Mouse (Mus musculus) right cerebral cortex, postnatal 10 days (tissue): ENCODE results near the gene Rln3.
"Not testable (repeated sequence)": the region's sequence is repeated elsewhere in the genome, so short reads cannot be mapped to it uniquely, and the experiment has no call there.

Experiments
- DNase-seq, 2 experiments: peaks; one replicate each; pipeline ENCODE4 v3.0.0; 2021; ENCODE audit warnings: low spot score in 2 of 2

Gene Rln3

DNA sequence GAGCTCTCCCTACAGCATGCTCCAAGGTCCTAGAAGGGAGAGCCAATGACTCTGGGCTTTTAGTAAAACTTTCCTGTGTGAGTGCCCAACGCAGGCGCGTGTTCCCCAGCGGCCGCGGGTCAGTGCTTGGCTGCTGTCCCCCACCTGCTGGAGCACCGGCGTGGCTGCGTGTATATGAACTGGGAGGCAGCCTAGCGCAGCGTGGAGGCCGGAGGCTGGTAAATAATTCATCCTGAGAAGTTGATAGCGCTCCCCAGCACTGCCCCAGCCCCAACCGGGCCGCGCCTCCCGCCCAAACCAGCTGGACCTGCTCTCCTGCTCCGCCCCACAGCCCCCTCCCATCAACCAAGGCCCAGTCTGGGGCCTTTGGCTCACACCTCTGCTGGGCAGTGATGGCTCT is 23.7 kb downstream of the Rln3 start, which contains the start of gene Palm3:
Gene Palm3 (plus strand): TSS at position 376 of the 400 bp plus-strand sequence.
- DNase-seq, result no peak

GRCm38 (mm10) chr8:84019738-84020137 is 25.1 kb downstream of the Rln3 start:
- DNase-seq, result no peak

GRCm38 (mm10) chr8:84015833-84016232 is 29.0 kb downstream of the Rln3 start:
- DNase-seq, result no peak

DNA sequence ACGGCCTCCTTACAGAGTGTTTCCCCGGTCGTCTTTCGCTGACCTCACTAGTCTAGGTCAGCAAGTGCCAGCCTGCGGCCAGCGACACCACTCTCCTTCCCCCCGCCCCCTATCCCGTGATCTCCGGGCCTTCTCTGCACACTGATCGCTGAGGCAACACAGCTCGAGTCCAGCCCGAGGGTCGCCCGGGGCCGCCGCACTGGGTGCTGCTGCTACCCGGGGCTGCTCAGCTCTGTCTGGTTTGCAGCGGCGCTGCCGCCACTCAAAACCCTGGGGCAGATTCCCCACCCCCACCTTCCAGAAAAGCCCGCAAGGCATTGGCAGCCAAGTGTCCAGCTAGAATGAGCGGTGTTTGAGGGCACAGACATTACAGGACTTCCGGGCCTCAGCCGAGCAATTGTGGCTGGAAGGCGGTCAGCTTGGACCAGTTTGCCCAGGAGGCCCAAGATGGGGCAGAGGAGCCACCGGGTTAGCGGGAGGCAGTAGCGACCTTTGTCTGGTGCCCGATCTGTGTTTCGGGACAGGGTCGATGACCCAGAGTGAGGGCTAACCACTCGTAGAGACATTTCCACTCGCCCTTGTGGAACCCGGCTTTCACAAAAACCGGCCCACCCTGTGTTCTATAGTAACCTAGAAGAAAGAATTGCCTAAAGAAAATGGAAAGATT is 32.2 kb downstream of the Rln3 start:
- no peak for DNase-seq

GRCm38 (mm10) chr8:84011705-84012498 is 32.9 kb downstream of the Rln3 start, which contains the start of gene 2210011C24Rik:
Gene 2210011C24Rik (minus strand): TSS chr8:84012171.
- no peak for DNase-seq

GRCm38 (mm10) chr8:84010625-84011611 is 33.9 kb downstream of the Rln3 start:
- DNase-seq, result peak; percentile 74 to 79

DNA sequence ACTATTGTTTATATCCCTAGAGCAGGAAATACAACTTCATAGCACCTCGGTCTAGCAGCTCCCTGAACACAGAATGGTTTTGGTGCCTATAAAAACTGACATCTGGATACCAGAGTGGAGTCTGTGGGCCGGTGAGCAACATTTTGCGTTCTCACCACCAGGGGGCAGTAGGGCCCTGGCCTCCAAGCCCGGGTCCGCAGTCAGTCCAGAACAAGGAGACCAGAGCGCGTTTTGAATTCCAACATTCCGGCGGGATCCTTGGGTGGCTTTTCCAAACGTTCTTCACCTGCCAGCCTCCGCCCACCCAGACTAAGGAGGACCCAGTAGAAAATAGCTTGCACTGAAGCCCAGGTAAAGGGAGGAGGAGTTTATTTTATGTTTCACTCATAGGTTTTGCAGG is 34.9 kb downstream of the Rln3 start:
- DNase-seq, result peak; percentile 84 to 88

DNA sequence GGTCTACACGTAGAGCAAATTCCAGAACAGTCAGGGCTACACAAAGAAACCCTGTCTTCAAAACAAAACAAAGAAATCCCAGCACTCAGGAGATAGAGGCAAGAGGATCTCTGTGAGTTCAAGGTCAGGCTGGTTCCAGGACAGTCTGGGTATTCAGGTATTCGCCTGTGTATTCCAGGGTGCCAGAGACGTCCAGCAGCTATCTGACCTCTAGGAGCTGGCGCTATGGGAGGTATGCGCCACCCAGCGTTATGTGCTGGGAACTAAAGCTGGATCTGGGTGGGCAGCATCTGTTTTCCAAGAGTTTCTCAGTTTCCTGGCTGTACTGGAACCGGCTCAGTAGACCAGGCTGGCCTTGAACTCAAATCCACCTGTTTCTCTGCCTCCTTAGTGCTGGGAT is 36.4 kb downstream of the Rln3 start:
- no peak for DNase-seq

DNA sequence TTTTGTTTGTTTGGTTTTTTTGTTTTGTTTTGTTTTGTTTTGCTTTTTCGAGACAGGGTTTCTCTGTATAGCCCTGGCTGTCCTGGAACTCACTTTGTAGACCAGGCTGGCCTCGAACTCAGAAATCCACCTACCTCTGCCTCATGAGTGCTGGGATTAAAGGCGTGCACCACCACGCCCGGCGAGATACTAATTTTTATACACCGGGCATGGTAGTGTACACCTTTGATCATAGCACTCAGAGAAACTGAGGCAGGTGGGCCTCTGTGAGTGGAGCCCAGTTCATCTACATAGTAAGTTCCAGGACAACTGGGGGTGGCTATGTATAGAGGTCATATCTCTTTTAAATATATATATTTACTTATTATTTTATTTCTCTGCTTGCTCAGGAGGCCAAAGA is 39.3 kb downstream of the Rln3 start:
- not testable (repeated sequence) for DNase-seq

DNA sequence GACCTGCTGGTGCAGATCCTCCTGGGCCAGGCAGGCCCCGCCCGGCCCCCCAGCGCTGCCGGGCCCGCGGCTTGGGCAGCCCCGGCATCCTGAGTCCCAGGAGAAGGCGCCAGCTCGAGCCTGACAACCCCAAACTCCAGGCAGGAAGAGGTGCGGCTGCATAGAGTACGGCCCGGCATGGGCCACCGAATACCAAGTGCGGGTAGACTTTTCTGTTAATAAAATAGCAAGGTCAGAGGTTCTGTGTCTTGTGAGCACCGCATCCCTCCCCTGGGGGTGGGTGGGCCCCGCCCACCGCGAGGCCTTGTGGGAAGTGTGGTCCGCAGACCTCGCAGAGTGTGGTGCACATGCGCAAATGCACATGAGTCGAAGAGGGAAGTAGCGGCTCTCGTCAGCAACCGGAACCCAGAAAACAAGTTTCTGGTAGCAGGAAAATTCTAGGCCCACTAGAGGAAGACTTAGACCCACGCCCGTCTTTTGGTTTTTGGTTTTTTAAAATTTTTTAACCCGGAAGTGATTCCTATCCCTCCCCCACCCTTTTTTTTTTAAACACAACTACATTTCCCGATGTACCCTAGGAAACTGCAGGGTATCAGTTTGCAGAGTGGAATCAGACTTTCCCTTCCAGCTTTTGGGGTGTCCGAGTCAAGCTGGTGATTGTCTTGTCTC is 40.1 kb downstream of the Rln3 start:
- peak; percentile 95 for DNase-seq

- no peak for DNase-seq
Observed at GRCm38 (mm10) chr8:84003612-84004246, 41.1 kb downstream of the Rln3 start.

DNA sequence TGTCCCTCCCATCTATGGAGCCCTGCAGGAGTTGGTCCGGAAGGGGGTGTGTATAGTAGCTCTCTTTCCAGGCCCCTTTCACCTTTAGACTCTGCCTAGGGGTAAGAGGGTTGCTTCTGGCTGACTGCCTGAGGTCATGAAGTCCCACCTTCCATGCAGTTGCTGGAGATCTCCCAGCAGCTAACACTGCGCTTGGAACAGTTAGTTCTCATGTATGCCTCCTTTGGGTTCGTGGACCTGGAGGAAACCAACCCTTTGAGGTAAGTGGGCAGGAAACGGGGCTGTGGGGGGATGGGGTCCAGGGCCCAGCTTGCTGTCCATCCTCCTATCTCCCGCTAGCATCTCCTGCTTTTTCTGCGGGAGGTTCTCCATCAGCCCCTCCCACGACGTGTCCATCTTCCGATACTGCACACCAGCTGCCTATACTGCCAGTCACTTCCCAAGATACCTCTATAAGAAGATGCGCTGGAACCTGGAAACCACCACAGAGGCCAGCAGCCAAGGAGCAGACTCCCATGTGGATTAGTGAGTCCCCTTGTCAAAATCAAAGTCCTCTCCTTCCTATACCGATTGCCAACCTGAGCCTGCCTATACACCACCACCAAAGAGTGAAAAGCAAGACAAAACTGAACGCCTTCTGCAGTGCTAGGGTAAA is 41.7 kb downstream of the Rln3 start:
- no peak for DNase-seq

GRCm38 (mm10) chr8:84001281-84002000 is 43.4 kb downstream of the Rln3 start, which contains the start of gene 1700067K01Rik:
Gene 1700067K01Rik (plus strand): TSS chr8:84001502.
- DNase-seq, result no peak

- DNase-seq, result no peak
Observed at GRCm38 (mm10) chr8:83999825-84000224, 45.0 kb downstream of the Rln3 start.

DNA sequence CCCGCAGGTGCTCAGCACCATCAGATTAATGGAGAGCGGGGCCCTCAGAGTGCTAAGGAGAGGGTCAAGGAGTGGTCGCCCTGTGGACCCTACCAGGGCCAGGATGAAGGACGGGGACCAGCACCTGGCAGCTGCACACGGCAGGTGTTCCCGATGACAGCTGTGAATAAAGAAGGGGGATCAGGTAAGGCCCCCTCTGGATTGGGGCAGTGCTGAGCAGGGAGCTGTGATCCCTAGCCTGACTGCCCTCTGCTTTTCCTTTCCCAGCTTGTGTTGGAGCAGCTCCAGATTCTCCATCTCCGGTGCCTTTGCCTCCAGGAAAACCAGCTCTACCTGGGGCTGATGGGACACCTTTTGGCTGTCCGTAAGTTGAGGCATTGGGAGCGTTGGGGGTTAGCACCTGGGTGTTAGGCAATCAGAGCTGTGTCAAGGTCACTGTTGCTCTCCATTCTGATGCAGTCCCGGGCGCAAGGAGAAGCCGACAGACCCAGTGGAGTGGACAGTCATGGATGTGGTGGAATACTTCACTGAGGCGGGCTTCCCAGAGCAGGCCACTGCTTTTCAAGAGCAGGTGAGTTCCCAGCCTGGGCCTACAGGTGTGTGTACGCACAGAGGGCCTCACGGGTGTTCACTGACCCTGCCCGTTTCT is 45.6 kb downstream of the Rln3 start:
- DNase-seq, result no peak

GRCm38 (mm10) chr8:83998231-83999056 is 46.4 kb downstream of the Rln3 start:
- DNase-seq, result peak; percentile 70 to 76

GRCm38 (mm10) chr8:83997511-83998141 is 47.2 kb downstream of the Rln3 start, which contains the start of gene Samd1:
Gene Samd1 (plus strand): TSS chr8:83997672.
- peak; percentile 75 to 81 for DNase-seq
